Mouse (Mus musculus): Measurements from ENCODE around the gene Ttll9.

Gene Ttll9

DNA sequence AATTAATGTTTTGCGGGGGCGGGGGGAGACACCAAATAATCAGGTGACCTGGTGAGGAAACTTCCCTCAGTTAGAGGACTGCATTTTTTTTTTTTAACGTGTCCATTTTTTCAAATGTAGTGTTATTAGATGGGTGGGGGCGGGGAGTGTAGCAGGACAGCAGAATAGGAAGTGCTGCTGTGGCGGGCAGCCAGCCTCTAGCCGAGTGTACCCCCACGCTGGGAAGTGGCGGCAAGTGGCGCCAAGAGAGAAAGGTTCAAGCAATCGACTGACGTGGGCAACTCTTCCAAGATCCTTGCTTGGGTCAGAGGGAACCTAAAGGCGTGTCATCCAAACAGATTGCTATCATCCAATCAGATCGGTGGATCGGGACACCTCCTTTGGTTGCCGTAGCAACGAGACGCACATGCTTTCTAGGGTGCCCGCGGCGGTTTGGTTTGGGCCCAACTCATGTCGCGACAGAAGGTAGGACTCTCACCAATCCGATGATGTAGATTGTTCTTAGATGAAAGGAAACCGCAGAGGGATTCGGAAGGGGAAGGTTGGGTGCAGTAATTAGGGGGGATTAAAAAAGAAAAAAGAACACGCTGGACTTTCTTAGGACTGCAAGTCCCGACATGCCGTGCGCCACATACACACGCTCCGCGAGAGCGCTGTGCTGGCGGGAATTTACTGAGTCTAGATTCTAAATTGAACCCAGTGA is at the start of gene Ttll9:
TSS of gene Ttll9 (plus strand) at position 395 of the 703 bp plus-strand sequence.
- ATAC-seq (ENCODE audit: insufficient number of reproducible peaks, low FRiP score, low TSS enrichment): peak; percentile 97

DNA sequence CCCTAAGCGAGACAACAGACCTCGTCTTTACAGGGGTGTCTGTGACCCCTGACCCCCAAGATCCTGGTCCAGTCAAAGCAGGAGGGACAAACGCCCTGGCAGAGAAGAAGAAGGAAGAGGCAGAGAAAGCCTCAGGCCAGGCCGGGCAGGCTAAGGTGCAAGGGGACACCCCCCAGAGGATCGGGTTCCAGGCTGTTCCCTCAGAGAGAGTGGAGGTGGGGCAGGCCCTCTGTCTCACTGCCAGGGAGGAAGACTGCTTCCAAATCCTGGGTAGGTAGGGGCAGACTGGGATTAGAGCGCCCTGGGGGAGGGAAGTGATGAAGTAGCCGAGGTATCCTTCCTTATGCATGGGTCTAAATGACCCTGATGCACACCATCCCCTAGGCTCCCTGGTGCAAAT is 48.8 kb upstream of the Ttll9 start:
- no peak for ATAC-seq (ENCODE audit: insufficient number of reproducible peaks, low FRiP score, low TSS enrichment)

DNA sequence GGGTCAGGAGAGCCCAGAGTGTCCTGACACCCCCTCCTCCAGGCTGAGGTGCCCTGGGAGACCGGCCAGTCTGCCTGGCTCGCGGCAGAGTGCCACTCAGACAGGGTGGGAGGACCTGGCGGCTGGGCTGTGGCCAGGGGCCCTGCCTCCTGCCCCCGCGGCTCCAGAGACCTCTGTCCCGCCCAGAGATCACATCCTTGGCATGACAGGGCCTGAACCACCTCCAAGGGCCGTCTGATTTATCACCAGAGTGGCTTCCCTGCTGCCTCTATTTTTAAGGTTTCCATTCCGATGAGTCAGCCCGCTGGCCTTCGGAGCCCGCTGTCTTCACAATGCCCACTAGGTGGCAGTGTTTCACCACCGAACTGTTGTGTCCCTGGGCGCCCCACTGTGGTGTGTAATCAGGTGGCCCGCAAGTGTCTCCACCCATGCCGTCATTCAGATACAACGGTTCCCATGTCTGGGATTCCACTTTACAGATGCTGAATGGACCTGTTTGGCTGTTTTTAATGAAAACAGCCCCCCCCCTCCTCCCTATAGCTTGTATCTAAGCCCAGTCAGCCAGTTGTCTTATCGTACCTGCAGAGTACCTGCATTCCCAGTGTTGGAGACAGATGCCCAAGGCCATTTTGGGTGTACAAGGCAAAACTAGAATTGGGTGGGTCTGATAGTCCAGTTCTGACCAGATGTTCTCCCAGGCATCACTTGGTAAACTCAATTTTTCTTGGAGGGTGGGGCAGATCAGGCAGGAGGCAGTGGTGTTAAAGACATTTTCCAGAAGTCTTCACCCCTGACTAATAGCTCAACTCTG is 47.8 kb upstream of the Ttll9 start:
- ATAC-seq (ENCODE audit: insufficient number of reproducible peaks, low FRiP score, low TSS enrichment): peak; percentile 71

DNA sequence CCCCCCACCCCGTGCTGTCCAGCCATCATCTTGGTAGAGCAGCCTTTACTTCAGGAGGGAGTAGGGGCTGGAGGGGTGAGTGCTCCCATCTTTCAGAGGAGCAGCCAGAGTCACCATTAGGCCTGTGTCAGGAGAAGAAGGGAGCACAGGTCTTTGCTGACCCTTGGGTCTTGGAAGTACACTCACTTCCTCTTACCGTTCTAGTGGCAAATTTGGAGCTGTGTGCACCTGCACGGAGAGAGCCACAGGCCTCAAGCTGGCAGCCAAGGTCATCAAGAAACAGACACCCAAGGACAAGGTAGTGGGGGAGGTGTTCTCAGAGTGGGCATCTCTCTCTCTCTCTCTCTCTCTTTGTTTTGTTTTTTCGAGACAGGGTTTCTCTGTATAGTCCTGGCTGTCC is 46.8 kb upstream of the Ttll9 start:
- ATAC-seq (ENCODE audit: insufficient number of reproducible peaks, low FRiP score, low TSS enrichment): no peak

DNA sequence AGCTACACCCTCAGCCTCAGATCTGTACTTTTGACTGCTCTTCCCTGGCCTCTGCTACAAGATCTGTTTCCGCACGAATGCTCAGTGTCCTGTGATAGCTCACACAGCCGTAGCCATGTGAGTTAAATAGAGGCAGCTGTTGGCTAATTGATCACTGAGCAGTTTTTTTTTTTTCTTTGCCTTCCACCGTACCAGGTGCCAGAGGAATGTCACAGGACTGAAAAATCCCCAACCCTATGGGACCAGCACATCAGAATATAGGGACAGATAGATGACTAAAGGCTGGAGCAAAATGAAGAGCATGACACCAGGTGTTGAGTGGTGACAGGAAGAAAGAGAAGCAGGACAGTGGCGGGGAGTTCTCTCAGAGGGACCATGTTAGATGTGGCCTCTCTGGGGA is 46.2 kb upstream of the Ttll9 start:
- no peak for ATAC-seq (ENCODE audit: insufficient number of reproducible peaks, low FRiP score, low TSS enrichment)

DNA sequence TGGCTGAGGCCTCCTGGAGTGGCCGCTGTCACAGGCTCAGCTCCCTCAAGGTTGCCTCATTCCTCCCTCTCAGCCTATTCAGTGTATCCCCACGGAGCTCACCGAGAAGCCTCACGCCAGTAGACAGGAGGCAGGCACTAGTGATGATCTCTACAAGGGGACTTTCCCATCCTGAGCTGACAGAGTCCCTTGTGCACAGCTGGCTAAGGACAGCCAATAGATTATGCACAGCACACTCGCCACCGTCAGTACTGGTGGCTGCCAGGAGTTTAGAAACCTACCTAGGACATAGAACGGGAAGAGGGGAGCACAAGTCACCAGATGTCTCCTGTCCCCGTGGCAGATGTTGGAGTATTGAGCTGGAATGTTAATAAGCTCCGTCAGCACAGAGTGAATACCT is 44.6 kb upstream of the Ttll9 start:
- ATAC-seq (ENCODE audit: insufficient number of reproducible peaks, low FRiP score, low TSS enrichment): no peak

DNA sequence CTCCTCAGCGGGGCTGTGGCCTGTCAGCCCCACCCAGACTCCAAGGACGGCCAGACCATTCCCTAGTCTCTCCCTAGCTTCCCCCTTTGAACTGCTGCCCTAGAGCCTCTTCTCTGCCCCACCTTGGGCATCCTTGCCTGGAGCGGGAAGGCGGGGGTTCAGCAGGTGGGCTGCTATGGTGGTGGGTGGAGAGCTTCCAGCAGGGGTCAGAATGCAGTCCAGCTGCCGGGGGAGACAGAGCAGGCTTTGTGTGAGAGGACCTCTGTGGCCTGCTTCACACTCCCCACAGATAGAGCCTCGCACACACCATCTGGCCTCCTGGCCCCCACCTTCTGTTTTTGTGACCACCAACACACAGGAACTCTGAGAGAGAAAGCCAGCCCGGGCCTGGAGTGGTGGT is 39.9 kb upstream of the Ttll9 start:
- no peak for ATAC-seq (ENCODE audit: insufficient number of reproducible peaks, low FRiP score, low TSS enrichment)

DNA sequence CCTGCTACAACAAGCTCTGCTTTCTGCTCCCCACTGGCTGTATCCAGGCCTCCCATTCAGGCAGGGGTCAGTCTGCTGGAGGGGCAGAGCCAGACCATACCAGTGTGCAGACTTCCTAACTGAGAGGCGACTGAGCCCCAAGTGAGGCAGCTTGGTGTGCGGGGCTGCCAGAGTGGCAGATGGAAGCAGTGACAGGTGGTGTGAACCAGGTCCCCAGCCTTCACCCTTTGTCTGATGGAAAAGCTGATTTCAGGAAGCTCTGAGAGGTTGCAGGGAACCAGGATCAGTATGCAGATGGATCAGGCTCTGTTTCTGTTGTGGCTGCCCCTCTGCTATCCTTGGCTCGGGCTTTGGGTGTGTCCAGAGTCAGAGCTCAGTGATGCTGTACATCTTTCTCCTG is 38.7 kb upstream of the Ttll9 start:
- peak; percentile 45; the same call in 1 of the 2 replicates for ATAC-seq (ENCODE audit: insufficient number of reproducible peaks, low FRiP score, low TSS enrichment)

DNA sequence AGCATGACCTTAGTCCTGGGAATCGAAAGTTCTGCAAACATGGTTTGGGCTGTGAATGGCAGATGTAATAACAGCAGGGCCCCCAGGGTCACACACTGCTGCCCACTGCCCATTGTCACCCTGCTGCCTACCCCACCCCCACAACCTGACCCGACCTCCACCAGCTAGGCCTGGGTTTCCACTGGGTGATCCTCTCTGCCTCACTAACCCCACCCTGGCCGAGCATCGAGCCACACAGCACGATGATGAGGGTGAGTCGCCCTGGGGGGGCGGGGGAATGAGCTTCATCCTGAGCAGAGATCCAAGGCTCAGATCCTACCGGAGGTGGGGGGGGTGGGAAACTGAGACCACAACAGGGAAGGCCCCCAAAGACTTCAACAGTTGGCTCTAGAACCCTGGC is 38.2 kb upstream of the Ttll9 start:
- no peak for ATAC-seq (ENCODE audit: insufficient number of reproducible peaks, low FRiP score, low TSS enrichment)

DNA sequence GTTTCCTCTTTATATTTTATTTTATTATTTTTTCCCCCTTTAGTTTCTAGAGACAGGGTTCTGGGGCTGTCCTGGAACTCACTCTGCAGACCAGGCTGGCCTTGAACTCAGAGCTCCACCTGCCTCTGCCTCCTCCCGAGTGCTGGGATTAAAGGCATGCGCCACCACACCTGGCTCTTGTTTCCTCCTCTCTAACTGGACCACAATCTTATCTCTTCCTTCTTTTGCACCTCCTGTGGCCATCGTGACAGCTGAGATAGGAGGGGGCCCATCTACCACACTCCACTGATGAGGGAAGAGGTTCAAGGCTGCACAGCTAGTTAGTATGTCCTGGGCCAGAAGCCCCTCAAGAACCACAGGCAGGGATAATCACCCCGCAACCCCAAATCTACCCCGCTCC is 37.7 kb upstream of the Ttll9 start:
- no peak for ATAC-seq (ENCODE audit: insufficient number of reproducible peaks, low FRiP score, low TSS enrichment)

DNA sequence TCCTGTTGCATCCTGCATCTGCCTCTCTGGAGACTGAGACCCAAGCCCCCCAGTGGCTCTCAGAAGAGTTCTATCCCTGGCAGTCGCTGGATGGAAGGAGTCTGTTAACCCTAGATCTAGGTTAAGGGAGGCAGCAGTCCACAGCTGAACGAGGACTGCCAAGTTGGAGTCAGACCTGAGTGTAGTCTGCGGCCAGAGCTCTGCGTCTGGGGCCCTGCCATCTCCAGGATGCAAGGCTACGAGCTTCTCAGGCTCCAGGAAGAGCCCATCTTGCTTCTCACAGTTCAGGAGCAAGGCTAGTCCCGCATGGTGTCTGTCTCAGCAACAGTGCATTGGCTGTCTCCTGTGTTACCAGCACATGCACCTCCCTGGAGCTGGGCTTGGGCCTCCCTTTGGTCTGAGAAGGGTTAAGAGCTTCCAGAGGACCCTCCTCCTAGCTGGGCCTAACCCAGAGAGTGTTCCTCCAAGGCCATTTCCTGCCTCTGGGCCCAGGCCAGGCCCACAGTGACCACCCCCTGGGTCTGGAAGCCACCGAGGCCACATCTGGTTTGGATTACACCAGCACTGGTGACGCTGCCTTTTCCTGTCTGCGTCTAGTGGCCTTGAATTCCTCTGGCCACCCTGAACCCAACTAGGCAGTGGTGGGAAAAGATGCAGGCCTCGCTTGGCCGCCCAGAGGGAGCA is 37.0 kb upstream of the Ttll9 start:
- no peak for ATAC-seq (ENCODE audit: insufficient number of reproducible peaks, low FRiP score, low TSS enrichment)

DNA sequence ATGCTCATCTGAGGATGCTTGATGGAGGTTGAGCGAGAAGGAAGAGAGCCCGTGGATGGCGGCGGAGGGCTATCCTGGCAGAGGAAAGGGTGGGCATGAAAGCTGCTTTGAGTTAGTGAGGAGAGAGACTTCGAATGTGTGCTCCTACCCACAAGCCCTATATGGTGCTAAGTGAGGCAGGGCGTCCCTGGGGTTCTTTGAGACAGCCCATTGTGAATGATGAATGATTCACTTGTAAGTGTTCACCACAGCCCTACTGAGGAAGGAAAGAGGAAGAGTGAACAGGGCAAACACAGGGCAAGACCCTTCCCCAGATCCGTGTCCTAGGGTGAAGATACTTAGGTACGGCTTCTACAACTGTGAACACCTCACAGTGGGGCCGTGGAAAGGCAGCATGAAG is 35.4 kb upstream of the Ttll9 start:
- no peak for ATAC-seq (ENCODE audit: insufficient number of reproducible peaks, low FRiP score, low TSS enrichment)

DNA sequence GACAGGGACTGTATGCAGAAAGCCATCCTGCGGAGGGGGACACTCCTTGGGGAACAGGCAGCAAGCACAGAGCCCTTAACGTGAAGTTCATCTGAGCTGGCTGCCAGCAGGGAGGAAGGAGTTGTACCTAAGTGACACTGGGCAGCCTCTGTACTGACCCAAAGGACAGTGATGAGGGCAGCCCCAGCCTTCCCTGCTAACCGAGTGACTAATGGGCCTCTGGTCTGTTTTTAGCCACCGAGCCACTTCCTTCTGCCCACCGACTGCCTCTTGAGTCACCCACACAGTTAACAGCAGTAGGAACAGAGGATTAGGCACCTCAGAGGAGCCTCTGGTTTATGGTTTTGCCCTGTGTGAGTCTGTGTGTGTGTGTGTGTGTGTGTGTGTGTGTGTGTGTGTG is 34.9 kb upstream of the Ttll9 start:
- no peak for ATAC-seq (ENCODE audit: insufficient number of reproducible peaks, low FRiP score, low TSS enrichment)

DNA sequence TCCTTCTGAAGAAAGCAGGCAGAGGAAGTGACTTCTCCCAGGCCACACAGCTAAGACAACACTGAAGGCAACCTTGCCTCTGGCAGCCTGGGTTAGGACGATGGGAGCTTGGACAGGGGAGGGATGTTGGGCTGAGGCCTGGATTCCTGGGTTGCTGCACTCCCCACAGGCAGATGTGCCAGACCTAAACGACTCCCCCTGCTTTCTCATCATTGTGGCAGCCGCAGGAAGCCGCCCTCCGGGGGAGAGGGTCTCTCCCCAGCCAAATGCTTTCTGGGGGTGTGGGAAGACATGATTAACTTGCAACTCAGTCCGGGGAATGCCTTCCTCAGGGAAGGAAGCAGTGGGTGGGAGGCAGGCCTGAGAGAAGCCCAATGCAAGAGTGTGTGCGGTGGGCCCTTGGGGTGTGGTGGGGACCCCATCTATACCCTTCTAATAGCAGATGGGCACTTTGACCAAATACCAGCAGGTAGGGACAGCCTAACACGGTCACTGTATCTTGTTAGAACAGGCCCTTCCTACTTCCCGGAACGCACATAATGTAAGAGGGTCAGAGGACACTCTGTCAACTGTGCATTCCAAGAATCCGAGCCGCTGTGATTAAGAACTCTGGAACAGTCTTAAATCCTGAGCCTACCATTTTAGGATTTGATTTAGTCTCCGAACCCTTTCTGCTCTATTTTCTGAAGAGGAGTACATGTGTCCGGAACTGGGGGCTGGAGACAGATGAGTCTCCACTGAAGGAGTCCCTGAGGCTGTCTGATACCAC is 33.9 kb upstream of the Ttll9 start:
- ATAC-seq (ENCODE audit: insufficient number of reproducible peaks, low FRiP score, low TSS enrichment): no peak

DNA sequence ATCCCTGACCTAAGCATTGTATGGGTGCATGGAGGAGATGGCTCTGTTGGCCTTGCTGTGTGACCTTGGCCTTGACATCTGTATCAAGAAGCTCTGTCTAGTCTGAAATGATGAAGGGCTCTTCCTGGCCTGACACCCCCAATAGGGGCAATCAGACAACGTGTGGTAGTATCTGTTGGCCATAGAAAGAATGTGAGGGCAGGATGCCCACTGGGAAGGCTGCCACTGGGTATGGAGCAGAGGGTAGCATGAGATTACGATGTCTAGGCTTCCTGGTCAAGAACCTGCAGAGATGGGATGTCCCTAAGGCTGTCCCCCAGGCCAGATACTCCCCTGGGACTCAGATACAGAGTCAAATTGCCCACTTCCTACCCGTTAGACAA is 33.3 kb upstream of the Ttll9 start:
- ATAC-seq (ENCODE audit: insufficient number of reproducible peaks, low FRiP score, low TSS enrichment): no peak

DNA sequence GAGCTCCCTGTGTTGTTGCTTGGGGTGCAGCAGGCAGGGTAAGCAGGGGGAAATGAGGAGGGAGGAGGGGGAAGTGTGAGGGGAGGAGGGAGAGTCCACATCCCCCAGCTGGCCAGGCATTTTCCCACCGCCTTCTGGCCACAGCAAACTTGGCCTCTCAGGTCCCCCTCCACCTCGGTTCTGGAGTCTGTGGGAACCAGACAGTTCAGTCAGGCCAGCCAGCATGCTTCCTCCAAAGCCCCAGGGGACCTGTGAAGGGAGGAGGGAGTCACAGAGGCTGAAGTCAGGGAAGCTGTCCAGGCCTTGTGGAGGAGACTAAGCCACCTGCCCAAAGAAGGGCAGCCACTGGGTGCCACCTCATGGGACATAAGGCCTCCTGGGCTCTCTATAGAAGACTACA is 32.0 kb upstream of the Ttll9 start:
- no peak for ATAC-seq (ENCODE audit: insufficient number of reproducible peaks, low FRiP score, low TSS enrichment)

DNA sequence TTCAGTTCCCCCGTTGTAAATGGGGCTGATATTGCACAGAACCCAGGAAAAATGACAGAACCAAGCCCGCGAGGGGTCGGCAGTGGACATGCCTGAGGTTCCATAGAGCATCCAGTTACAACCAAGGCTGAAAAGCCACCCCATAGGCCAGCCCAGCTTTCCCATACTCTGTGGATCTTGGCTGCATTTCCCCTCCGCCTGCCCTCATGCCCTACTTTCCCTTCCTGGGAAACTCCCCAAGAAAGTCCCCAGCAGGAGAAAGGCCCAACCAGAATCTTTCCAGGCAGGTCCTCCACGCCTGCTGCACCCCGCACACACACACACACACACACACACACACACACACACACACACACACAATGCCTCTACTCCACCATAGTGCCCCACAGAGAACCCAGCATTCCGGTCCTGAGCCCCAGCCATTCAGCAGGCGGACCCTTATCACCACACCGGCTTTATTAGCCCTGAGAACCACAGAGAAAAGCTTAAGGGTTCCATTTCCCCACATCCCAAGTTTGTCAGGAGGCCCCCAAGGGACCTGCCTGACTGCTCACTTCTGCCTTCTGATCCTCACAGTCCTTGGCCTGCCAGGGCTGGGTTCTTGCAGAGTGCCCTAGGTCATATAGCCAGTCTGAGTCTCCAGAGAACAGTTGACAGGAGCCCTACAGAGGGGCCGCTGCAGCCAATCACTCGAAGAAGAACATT is 30.7 kb upstream of the Ttll9 start:
- ATAC-seq (ENCODE audit: insufficient number of reproducible peaks, low FRiP score, low TSS enrichment): no peak

DNA sequence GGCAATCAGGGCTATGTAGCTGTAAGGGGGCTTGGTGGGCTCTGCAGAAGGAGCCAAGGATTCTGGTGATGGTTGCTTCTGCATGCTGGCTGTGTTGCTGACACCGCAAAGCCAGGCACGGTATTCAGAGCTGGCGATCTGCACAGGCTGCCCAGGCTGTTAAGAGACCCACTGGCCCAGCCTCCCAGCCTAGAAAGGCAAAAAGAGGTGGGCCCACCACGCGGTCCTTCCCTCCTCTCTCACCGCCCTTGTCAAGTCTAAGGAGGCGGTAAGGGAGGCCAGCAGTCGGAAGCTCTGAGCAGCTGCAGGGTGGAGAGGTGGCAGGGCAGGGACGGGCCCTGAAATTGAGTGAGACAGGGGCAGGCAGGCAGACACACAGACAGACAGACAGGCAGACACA is 29.2 kb upstream of the Ttll9 start, which contains the start of gene Foxs1:
TSS of gene Foxs1 (minus strand) at position 161 of the 400 bp plus-strand sequence.
- ATAC-seq (ENCODE audit: insufficient number of reproducible peaks, low FRiP score, low TSS enrichment): no peak

DNA sequence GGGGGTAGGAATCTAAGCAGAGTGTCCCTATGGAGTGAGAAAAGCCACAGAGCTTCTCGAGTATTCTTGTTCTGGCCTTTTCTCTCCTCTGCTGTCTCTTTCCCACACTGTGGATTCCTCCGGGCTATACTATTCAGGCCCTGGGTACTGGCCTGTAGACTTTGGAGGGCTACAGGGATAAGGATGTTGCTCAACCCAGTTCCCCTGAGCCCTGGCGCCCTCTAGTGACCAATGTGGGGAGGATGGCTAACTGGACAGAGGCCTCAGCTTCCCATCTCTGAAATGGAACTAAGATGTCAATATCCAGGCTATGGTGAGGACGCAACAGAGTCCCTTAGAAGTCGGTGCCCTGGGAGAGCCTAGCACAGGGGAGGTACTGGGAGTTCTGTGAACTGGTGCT is 28.7 kb upstream of the Ttll9 start:
- 0 out of 2 replicates have a peak, but pooled peaks have one; percentile 40 for ATAC-seq (ENCODE audit: insufficient number of reproducible peaks, low FRiP score, low TSS enrichment)

DNA sequence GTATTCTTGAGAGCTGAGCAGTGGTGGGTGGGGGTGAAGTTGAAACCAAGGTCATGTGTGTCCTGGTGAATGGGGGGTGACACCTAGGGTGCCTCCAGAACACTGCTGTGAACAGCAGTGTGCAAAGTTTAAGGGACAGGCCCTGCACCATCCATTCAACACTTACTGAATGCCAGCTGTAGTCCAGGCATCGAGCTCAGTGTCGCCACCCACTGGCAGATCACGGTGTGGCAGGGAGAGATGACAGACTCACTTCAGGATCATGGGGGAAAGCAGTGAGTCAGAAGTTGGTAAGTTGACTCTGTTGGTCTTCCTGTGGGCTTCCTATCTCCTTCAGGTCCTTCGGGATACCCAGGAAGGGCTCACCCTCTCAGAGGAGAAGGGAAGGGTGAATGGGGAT is 22.4 kb upstream of the Ttll9 start:
- no peak for ATAC-seq (ENCODE audit: insufficient number of reproducible peaks, low FRiP score, low TSS enrichment)
